Mouse (Mus musculus) 416B (cell line): ENCODE measurements around the gene Ttll5.

ENCODE experiments used
- DNase-seq: peaks from one replicate; pipeline ENCODE4 v3.0.0; 2011; ENCODE audit warnings: low read depth

Ttll5 gene

DNA sequence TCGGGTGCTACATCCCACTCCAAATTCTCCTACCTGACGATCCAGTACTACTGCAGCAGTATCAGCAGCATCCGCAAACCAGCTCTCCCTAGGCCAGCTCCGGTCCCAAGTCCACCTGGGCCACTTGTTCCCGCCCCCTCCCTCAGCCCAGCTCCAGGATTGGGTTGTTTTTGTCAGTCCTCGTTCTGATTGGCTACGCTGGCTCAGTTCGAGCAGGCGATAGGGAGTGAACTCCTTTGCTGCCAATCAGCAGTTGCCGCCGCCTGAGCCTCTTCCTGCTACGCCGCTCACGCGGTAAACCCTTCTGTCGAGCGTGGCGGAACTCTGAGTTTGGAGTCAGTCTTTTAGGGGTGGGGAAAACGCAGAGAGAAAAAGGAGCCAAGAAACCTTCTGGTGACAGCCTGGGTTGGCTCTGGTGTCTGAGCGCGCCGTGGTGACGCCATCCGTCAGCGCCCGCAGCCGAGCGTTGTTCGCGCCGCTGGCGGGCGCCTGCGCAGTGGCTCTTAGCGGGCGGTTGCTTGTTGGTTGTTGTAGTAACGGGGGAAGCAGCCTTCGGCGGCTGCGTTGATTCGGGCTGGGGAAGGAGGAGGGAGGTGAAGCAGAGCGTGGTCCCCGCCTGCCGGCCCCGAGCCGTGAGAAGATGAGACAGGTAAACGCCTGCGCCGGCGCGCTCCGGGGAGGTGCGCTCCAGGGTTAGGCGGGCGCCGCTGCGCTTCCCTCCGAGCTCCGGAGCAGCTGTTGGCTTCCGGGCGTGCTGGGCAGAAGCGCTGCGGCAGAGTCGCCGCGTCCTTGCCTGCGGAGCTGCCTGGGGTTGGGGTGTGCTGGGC, at the start of gene Ttll5, which contains the start of gene Erg28:
Gene Ttll5, plus strand, starts transcription at position 222 of the 827 bp plus-strand sequence.
Gene Erg28, minus strand, starts transcription at position 113 of the 827 bp plus-strand sequence.
- peak; percentile 98 for DNase-seq

DNA sequence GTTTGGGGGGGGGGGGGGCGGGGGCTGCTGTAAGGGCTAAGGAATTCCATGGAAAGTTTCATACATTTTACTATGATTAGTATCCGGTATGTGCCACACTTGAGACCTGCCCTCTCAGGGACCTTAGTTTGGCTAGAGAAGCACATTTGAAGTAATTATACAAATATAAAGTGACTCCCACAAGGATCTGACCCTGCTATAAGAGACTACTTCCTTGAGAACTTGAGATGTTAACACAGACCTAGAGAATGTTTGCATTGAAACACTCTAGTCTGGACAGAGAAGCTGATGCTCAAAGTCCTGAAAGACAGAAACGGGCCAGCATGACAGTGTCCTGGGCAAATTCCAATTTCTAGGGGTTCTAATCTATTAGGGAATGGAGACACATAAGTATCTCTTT, 45.5 kb upstream of the Ttll5 start:
- DNase-seq, result no peak

DNA sequence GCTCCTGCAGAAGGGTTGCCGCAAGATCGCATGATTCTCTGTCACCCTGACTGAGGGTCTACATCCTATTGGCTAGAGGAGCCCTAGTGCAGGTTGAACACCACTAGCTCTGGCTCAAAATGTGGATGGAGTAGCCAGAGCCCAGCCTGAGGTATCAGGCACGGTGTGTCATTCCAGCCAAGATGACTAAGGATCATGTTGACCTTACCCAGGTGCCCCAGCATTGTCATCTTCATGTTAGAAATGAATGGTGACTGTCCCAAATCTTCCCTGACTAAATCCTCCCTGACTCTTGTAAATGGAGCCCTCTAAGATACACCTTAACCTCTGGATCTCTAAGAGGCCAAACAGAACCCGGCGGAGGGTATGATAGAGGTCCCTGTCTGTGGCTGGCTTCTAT, 44.8 kb upstream of the Ttll5 start:
- DNase-seq, result no peak

DNA sequence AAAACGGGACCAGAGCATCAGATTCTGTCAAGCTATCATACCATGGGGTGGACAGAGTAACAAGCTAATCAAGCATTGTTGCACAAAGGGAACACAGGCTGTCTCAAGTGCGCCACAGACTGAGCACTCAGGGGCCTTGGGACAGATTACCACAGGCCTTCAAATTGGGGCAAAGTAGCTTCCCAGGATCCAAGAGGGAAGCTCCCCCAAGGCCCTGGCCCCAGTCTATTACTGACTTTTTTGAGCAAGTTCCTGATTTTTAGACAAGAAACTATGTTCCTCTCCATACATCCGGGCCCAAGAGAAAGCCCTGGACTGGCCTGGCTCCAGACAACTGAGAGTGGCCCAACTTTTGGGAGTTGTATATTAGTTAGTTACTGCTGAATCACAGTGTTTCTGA, 42.9 kb upstream of the Ttll5 start:
- DNase-seq, result no peak

DNA sequence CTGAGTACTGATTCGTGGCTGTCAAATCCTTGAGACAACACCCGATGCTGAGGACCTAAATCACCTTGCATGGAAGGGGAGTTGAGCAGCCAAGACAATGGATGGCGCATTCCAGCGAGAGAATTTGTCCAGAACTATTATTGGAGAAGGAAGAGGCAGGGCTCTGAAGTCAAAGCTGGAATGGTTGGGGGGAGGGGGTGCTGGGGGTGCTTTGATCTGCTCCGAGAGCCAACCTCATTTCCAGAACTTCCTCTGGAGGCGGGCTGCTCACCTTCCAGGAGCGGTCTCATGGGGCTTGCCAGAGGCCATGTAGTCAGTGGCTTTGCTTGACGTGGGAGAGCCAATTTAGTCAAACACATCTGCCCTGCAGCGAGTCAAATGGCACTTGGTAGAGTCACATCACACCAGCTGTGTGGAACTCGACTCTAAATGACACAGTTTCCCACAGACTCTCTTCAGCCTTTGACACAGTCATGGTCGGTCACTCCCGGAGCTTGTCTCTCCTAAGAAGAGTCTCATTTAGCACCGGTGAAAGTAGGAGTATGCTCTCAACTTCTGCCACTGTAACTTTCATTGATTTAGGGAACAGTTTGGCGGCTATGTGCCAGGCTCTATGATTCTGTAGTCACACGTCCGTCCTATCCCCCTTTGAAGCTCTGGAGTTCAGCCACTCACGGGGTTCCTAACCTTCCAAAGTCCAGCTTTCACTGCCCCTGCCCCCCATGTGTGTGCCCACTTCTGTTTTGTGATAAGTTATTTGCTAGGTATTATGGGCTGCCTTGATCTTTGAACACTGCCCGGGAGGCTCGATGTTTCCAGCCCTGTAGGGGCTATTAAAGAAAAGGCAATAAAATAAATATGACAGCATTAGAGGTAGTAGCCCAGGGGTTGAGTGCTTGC, 39.3 kb upstream of the Ttll5 start:
- DNase-seq, result no peak

DNA sequence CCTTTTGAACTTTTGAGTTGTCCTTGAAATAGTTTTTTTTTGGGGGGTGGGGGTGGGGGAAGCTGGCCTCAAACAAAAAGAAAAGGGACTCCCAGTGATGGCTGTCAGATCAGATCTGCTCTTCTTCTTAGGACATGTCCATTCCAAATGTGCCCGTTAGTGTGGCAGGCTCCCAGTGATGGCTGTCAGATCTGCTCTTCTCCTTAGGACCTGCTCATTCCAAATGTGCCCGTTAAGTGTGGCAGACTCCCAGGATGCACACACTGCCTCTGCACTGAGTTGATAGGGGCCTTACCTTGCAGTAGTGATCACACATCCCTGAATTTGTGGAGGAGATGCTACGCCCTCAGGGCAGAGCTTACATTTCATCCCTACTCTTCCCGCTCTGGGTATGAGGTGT, 32.3 kb upstream of the Ttll5 start:
- DNase-seq, result peak; percentile 0

DNA sequence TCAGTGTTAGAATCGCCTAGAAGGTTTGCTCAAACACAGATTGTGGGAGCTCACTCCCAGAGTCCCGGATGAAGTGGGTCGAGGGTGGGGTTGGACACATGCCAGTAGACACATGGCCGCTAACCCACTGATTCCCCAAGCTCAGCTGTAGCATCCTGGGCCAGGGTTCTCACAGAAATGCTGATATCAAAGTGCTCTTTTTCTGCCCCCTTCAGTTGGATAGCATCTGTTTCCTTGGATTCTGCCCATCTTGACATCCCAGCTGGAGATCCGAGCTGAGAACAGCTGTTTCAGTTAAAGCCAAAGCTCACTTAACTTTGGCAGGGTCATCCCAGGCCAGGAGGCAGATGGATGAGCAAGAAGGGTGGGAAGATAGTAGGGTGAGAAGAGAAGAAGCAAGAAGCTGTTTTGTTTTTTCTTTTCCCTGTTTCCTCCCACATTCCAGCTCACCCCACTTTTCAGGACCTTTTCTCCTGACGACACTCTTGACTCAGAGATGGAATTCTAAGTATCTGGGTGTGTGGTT, 31.6 kb upstream of the Ttll5 start:
- peak; percentile 0 for DNase-seq

DNA sequence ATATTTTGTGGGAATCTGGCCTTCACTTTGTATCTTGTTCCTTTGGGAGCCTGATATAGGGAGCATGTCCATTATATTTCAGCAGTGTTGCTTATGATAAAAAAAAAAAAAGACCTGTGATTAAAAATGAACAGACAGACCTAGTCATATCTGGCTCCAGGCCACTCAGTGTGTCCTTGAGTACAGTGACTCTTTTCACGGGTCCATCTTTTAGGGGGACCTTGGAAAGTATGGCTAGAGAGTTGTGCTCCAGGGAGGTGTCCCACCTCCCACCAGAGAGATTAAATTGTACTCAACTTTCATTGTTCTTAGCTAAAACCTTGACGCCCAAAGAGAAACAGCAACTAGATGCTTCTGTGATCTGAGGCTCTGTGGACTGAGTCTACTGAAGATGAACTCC, 30.4 kb upstream of the Ttll5 start:
- DNase-seq, result peak; percentile 0

DNA sequence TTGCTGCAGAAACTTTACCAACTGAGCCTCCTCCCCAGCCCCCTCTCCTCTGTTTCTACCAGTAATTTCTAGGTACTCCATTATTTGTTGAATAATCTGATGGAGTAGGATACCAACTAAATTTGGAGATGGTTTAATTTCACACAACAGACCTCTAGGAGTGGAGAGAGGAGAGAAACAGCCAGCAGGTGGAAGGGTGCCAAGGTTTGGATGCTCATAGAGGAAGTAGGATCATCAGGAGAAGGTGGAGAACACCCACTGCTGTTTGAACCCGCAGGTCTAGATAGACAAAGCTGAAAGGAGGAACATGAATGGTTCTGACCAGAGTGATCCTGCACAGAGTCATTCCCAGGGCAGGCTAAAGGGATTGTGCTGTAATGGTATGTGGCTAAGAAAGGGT, 28.9 kb upstream of the Ttll5 start:
- DNase-seq, result no peak

DNA sequence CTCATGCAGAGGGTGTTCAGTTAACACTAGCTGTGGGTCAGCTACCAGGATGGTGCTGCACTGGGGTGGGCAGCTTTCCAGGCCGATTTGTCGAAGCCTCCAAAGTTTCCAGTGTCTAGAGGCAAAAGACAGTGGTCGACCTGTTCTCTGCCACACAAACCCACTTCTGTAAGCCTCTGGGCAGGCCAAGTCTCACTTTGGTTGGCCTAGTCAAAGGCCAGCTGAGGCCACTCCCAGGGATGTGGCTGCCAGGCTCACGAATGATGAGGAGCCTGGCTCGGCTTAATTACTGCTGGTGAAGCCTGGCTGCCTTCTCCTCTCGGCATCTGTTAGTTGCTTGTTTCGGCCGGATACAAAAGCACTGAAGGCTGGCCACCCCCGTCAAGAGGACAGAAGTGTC, 24.4 kb upstream of the Ttll5 start:
- no peak for DNase-seq

DNA sequence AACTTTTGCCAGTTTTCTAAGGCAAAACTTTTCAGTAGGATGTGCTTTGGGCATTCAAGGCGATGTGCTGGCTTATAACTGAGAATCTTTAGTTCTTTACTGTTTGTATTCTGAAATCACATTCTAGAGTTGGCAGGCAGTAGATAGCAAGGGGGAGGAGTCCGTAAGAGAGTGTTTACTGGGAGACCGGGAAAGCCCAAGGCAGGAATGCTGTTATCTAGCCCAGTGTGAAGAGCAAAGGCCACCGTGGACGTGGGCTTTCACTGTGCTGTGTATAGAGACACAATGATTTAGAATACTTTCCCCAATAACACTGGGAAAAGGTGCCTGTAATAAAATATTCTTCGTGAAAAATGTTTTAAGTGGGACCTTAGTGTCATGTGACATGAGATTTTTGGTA, 14.7 kb upstream of the Ttll5 start:
- no peak for DNase-seq

DNA sequence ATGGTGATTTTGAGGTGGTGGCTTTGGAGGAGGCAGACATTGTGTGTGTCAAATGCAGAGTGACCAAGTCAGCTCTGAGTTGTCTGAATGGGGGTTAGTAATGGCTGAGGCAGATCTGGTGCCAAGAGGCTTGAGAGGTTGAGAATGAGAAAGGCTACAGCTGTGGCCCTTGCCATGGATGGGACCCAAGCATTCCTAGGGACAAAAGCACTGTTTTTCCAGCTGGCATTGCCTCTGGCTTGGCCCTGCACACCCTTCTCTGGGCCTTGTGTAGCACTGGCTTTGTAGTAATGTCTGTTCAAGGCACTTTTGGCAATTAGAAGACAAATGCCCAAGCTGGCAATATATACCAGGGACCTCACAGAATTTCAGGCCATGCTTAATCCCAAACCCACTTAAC, 13.5 kb upstream of the Ttll5 start:
- DNase-seq, result no peak

DNA sequence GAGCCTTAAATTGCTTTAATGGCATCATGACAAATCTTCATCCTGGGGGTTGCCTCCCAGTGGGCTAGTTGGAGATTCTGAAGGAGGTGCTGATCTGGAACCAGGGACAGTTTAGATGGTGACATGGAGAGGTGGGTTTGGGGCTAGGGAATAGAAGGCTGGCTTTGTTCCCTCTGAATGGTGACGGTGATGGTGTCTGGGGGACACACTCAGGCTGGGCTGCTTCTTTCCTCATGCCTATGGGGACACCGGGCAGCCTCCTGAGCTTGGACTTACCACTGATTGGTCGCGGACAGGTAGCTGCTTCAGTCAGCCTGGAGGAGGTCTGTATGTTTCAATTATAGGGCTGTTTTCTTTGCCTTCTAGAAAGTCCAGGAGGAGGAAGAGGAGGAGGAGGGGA, 12.8 kb upstream of the Ttll5 start:
- no peak for DNase-seq

DNA sequence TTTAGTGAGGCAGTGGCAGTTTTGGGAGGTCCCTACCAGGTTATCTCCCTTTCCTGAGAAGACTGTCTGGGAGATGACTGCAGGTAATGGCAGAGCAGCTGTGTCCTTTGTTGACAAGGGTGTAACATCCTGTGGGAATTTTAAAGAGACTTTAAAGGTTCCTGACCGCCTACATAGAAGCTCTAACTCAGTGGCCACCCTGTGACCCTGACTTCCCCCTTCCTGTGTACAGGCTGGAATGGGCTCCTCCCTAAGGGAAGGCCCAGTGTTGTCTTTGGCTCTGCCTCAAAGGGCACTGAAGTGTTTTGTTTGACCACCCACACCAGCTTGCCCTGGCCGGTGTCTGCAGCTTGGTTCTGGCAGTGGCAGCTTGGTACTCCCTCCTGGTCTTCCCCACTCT, 10.9 kb upstream of the Ttll5 start:
- DNase-seq, result no peak

DNA sequence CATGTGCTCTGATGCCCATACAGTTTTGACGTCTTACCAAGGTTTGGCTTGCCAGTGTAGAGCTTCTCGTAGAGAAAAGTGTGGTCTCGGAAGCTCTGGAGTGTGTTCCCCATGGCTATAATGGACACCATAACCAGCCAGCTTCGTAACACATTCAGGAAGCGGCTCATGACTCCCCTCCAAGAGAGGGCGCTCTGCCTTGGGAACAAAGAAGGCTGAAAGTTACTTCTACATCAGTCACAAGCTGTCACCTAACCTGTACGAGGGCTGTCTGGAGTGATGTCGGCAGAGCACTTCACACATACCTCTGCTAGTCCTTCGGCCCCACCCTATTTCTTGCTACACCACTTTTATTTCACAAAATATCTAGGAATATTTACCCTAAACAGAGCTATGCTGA, 2.4 kb upstream of the Ttll5 start:
- no peak for DNase-seq

DNA sequence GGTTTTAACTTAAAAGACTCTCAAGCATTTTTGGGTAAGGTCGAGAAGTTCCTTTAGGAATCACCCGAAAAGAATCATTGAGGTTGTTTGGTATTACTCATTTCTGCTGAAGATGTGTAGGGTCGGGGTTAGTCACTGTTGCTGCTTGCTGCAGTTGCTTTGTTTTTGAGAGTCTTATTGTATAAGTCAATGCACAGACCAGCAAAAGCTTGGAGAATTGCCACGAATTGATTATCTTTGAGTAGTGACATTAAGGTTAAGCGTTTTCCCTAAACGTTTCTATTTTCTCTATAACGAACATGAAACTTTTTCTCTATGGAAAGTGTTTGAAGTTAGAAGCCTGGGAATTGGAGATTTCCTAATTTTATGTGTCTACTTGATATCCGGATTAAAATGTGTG, 902 bp downstream of the Ttll5 start:
- DNase-seq, result no peak

DNA sequence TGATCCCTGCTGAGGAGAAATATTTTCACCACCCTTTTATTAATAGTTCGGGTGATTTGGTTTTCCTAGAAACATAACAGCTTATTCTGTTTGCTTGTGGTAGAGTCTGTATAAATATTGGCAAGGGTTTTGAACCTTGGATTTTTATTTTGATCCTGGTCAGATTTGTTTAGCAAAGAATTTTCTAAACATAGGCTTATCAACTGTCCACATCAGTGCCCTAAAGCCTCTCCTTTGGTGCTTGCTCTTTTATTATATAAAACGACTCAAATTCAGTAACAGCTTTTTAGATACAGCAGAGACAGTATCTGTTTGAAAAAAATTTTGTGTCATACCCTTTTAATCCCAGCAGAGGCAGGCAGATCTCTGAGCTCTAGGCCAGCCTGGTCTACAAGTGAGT, 1.4 kb downstream of the Ttll5 start:
- peak; percentile 13 for DNase-seq

DNA sequence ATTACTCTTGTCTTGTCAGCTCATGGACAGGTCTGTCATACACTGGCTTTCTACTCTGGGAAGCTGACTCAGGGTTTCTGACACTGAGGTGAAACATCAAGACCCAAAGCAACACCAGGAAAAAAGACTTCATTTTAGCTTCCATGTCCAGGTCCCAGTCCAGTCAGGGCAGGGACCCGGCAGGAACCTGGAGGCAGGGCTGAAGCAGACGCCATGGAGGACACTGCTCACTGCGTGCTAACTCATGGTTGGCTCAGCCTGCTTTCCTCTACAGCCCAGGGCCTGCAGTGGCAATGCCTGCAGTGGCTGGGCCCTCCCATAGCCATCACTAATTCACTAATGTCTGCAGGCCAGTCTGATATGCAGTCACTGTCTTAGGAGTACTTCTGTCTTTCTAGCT, 4.4 kb downstream of the Ttll5 start:
- peak; percentile 0 for DNase-seq

DNA sequence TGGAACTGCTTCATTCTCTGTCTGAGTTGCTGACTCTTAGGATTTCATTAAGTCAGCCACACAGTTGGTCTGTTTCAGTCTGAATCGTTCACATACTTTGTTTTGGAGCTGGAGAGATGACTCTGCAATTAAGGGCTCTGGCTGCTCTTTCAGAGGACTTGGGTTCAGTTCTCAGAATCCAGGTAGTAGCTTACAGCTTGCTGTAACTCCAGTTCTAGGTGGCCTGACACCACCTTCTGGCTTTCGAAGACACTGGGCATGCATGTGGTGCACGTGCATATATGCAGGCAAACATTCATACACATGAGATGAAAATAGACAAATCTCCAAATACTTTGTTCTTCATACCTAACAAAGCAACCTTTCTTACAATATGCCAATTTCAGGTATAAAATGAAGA, 5.4 kb downstream of the Ttll5 start:
- no peak for DNase-seq

DNA sequence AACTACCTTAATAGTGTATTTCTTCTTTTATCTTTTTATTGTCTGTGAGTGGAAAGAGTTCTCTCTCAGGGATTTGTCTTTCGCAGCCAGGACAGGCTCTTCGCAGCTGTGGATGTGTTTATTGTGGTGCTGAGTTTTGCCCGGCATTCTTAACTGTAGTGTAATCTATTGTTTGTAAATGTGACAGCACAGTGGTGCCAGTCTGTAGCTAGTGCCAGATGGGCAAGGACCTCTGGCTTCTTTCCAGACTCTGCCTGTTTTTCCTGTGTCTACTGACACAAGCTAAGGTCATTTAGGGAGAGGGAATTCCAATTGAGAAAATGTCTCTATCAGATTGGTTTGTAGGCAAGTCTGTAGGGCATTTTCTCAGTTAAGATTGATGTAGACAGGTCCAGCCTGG, 6.2 kb downstream of the Ttll5 start:
- DNase-seq, result no peak

DNA sequence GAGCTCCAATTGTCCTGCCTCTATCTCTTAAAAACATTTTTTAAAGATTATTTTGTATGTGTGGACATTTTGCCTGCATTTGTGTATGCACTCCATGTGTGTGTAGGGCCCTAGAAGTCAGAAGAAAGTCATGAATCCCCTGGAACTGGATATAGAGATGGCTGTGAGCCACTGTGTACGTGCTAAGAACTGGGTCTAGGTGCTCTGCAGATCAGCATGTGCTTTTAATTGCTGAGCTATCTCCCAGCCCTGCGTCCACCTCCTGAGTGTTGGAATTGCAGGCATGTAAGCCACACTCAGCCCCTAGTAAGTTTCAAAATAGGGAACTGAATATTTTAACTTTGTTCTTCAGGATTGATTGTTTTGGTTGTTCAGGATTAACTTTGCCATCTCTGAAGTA, 10.1 kb downstream of the Ttll5 start:
- DNase-seq, result no peak

DNA sequence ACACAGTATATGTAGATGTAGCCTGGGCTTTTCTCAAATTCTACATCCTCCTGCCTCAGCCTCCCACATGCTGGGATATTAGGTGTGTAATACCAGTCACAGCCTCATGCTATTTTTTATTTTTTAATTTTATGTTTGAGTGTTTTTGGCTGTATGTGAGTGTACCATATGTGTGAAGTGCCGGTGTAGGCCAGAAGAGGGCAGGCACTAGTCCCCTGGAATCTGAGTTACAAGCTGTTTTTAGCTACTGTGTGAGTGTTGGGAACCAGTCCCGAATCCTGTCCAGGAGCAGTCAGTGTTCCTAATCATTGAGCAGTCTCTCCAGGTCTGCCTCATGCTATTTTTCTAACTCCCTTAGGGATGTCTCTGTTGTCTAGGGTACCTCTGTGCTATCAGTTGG, 13.3 kb downstream of the Ttll5 start:
- DNase-seq, result peak; percentile 4
